In the genomic region with DNA sequence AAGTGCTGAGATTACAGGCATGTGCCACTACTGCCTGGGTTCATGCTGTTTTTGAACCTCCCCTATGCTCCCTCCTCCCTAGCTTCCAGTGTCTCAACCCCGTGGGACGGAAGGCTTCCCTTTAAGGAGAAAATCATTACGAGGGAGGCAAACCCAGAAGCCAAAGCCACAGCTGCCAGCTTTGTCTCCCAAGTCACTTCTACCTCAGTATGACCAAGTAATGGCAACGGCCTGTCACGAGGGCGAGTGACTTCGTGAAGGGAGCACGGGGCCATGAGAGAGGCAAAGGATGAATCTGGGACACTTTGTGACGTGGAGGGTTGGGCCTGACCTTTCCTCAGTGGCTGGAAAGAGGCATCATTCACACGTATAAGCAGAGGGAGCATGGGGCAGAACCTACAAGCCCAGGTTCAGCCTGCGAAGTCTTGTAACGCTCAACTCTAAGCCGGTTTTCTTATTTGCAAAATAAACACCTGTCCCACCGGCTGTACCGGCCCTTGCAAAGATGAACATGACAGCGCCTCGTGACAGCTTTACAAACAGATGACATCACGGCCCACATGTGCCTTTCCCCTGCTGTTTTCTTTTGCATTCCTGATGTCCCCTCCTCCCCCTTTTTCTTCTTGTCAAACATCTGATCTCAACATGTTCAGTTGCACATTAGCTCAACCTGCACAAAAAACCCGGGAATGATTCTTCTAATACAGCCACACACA, we compare ENCODE assay signal across 16 mouse cellular contexts. TPM values are rescaled to one million over a fixed set of nuclear protein-coding genes. Genes with fewer than 3 reads are reported as not detected.
A peak's percentile ranks its signal among the peaks of the same experiment; 100 is the strongest.
DNase-seq lines count a peak whose midpoint lies in the region; ATAC-seq lines count a peak whose summit lies in the region.
"Had no signal": no experiment of that assay in that cellular context is flagged by ENCODE, and none has a peak within 500 bp of the region (broad histone marks: within the 10 kb centered on the region; RNA-seq: fewer than 3 reads in every experiment).

No protein-coding gene starts in this region.

- peaks cover 20% of the 10 kb centered on the region for H3K4me1 ChIP-seq in intestine, embryonic 14.5 days (replicated peaks; ENCODE audit: control insufficient read depth, insufficient read depth, low read length)
- H3K4me1 ChIP-seq in intestine, embryonic 16.5 days (ENCODE audit: control insufficient read depth, insufficient read depth, low read length): peaks cover 20% of the 10 kb centered on the region

- ATAC-seq in intestine, embryonic 14.5 days (replicated peaks; ENCODE audit: low FRiP score, low TSS enrichment, low read depth): no peak
- no peak for ATAC-seq in intestine, embryonic 16.5 days
- ATAC-seq: midbrain, embryonic 16.5 days; Patski had no signal

- H3K36me3 ChIP-seq in intestine, embryonic 14.5 days (ENCODE audit: control insufficient read depth, insufficient read depth, low read length): 0 out of 2 replicates have a peak, but pooled peaks cover 9% of the 10 kb centered on the region
- H3K36me3 ChIP-seq in intestine, embryonic 16.5 days (ENCODE audit: control insufficient read depth, insufficient read depth, low read length): no peaks in the 10 kb centered on the region

- H3K27me3 ChIP-seq in intestine, embryonic 14.5 days (replicated peaks; ENCODE audit: control insufficient read depth, insufficient read depth, low read length): no peaks in the 10 kb centered on the region
- no peaks in the 10 kb centered on the region for H3K27me3 ChIP-seq in intestine, embryonic 16.5 days (replicated peaks; ENCODE audit: control insufficient read depth, insufficient read depth, low read length)
- H3K27me3 ChIP-seq: heart, embryonic 12.5 days; Patski had no signal

- H3K4me2 ChIP-seq in intestine, embryonic 14.5 days (ENCODE audit: low read length): no peak overlapping the region
- H3K4me2 ChIP-seq in intestine, embryonic 16.5 days (ENCODE audit: low read depth, low read length): no peak overlapping the region
- H3K4me2 ChIP-seq: heart, embryonic 12.5 days; lung, embryonic 14.5 days had no signal

- no peak overlapping the region for H3K4me3 ChIP-seq in intestine, embryonic 14.5 days (ENCODE audit: low read depth, low read length)
- H3K4me3 ChIP-seq in intestine, embryonic 16.5 days (ENCODE audit: low read length): no peak overlapping the region
- H3K4me3 ChIP-seq: heart, embryonic 12.5 days had no signal

- H3K9ac ChIP-seq in intestine, embryonic 14.5 days (ENCODE audit: low read length): no peak overlapping the region
- H3K9ac ChIP-seq in intestine, embryonic 16.5 days (ENCODE audit: low read depth, low read length): no peak overlapping the region
- H3K9ac ChIP-seq: heart, embryonic 12.5 days; lung, embryonic 14.5 days had no signal

- H3K27ac ChIP-seq in intestine, embryonic 14.5 days (ENCODE audit: low read depth): 0 out of 2 replicates have a peak overlapping the region, but pooled peaks have one; percentile 60
- no peak overlapping the region for H3K27ac ChIP-seq in intestine, embryonic 16.5 days (ENCODE audit: low read length)

- peak; percentile 1 for DNase-seq in adrenal gland, adult 2 months
- DNase-seq in adrenal gland, postnatal 25 days: no peak
- DNase-seq in intestine, embryonic 14.5 days (ENCODE audit: low spot score): no peak
- peak; percentile 4 for DNase-seq in right cerebral cortex, postnatal 25 days
- DNase-seq in right cerebral cortex, adult 18-20 months: no peak
- peak; percentile 81 for DNase-seq in yolk sac, embryonic 10.5 days (ENCODE audit: low spot score)
- no peak for DNase-seq in frontal cortex, postnatal 25 days (ENCODE audit: low spot score in 2 of 2)
- DNase-seq: cerebellum, adult 9-10 months; heart, postnatal 4 days; lung, embryonic 14.5 days; thymus, adult 2 months had no signal

- no peaks in the 10 kb centered on the region for H3K9me3 ChIP-seq in intestine, embryonic 14.5 days (ENCODE audit: control insufficient read depth, low read length)
- no peaks in the 10 kb centered on the region for H3K9me3 ChIP-seq in intestine, embryonic 16.5 days (ENCODE audit: control insufficient read depth, low read length)
- H3K9me3 ChIP-seq: heart, embryonic 12.5 days had no signal

- 64% methylated on average over 19 of the region's 19 CpGs for WGBS in intestine, embryonic 14.5 days
- WGBS in intestine, embryonic 16.5 days: 58% methylated on average over 19 of the region's 19 CpGs

RNA-seq across cellular contexts. Expression of gene Wnt4, which starts 29.9 kb away (rescaled TPM):
- 10 to 100 TPM; 73.0 to 83.3 TPM for total RNA-seq in adrenal gland, adult 2 months (2021)
- polyA plus RNA-seq in adrenal gland, adult 2 months (2012; rRNA removed): 76.8 and 107 TPM in 2 replicates
- 84.6 and 96.5 TPM in 2 replicates for total RNA-seq in adrenal gland, postnatal 25 days (2021)
- polyA plus RNA-seq in intestine, embryonic 14.5 days (2014; fragmentation: Nextera tagmentation; extraction: Ambion mirVana): 1.8 and 2.2 TPM in 2 replicates
- polyA plus RNA-seq in intestine, embryonic 16.5 days (2015; fragmentation: Nextera tagmentation; extraction: Ambion mirVana): 1.0 TPM in 2 replicates
- total RNA-seq: neutrophil, adult 5-6 weeks had no signal

RNA-seq across cellular contexts. Expression of gene Cdc42, which starts 50.4 kb away (rescaled TPM):
- 100 to 1,000 TPM; 419 to 486 TPM for total RNA-seq in adrenal gland, adult 2 months (2021)
- 23.1 and 24.7 TPM in 2 replicates for polyA plus RNA-seq in adrenal gland, adult 2 months (2012; rRNA removed)
- total RNA-seq in adrenal gland, postnatal 25 days (2021): 429 and 434 TPM in 2 replicates
- polyA plus RNA-seq in intestine, embryonic 14.5 days (2014; fragmentation: Nextera tagmentation; extraction: Ambion mirVana): 632 and 704 TPM in 2 replicates
- 671 and 691 TPM in 2 replicates for polyA plus RNA-seq in intestine, embryonic 16.5 days (2015; fragmentation: Nextera tagmentation; extraction: Ambion mirVana)

Comparison
In these comparisons a context has a peak if more than half of its experiments do, and no peak if none do; other contexts are left out.
1. DNase-seq: peak in adrenal gland, adult 2 months (single experiment), right cerebral cortex, postnatal 25 days (single experiment) and yolk sac, embryonic 10.5 days (single experiment); none in adrenal gland, postnatal 25 days (single experiment), intestine, embryonic 14.5 days (single experiment), right cerebral cortex, adult 18-20 months (single experiment) and frontal cortex, postnatal 25 days (0 of 2).
2. RNA of gene Wnt4, which starts 29.9 kb away (polyA plus RNA-seq): 76.8 to 107 TPM in adrenal gland, adult 2 months; 1.8 to 2.2 TPM in intestine, embryonic 14.5 days and 1.0 TPM in intestine, embryonic 16.5 days; every median in the first group is over 10 times any median in the second.
3. RNA of gene Cdc42, which starts 50.4 kb away (polyA plus RNA-seq): 671 to 691 TPM in intestine, embryonic 16.5 days and 632 to 704 TPM in intestine, embryonic 14.5 days; 23.1 to 24.7 TPM in adrenal gland, adult 2 months; every median in the first group is over 10 times any median in the second.